Mouse (Mus musculus) c-Kit-positive CD71-positive TER-119-positive erythroid progenitor cells, embryonic 14.5 days (primary cell): Measurements from ENCODE around the gene Mex3d.

Source experiments
- DNase-seq: peaks from one replicate; pipeline ENCODE4 v3.0.0-alpha.2; 2013; ENCODE audit warnings: low spot score

The Mex3d gene

GRCm38 (mm10) chr10:80330888-80331287 is 56.6 kb downstream of the Mex3d start:
- DNase-seq: no peak
